Comparison of ENCODE assay signal across 8 mouse cellular contexts in the genomic region with DNA sequence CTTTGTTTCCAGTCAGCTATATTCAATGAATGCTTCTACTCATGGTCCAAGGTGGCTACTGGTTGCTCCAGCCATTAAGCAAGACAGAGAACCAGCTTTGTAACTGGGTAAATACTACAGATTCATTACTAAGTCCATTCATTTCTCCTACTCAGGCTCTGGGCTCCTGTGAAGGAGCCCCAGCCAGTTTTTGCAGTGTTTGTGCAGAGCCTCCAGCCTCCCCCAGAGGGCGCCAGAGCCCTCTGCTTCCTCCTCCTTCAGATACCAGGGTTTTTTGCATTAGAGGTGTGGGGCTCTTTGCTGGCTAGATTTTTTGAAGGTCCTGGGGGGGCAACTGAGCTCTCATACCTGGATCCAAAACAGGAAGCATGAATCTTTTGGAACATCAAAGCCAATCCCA. TPM values are rescaled to one million over a fixed set of nuclear protein-coding genes. Genes with fewer than 3 reads are reported as not detected.
A peak's percentile ranks its signal among the peaks of the same experiment; 100 is the strongest.
DNase-seq lines count a peak whose midpoint lies in the region; ATAC-seq and TF ChIP-seq lines count a peak whose summit lies in the region.

No protein-coding gene starts in this region.

- no peak for TF ChIP-seq EP300 in MEL (IDR thresholded peaks at IDR 0.05; ENCODE audit: low read depth in 1 of 2, low read length in 2 of 2)

- TF ChIP-seq CTCF in MEL (IDR thresholded peaks at IDR 0.05 in 2 of 3, conservative IDR thresholded peaks at IDR 0.05 in 1 of 3; ENCODE audit: control insufficient read depth in 1 of 3, insufficient read depth in 1 of 3, low read depth in 2 of 3, low read length in 3 of 3, poor library complexity in 1 of 3, severe bottlenecking in 1 of 3), result peak; percentile 87 to 99 (median 95)

- peaks cover 0 to 4% of the 10 kb centered on the region in 2 experiments; a peak in 2 of 4 replicates for H3K36me3 ChIP-seq in MEL (ENCODE audit: control insufficient read depth in 1 of 2, insufficient read depth in 2 of 2, low read length in 2 of 2)
- H3K36me3 ChIP-seq in forebrain, embryonic 11.5 days (ENCODE audit: control insufficient read depth, insufficient read depth, low read length), result no peaks in the 10 kb centered on the region

- peaks cover 0 to 9% of the 10 kb centered on the region in 2 experiments; a peak in 3 of 4 replicates for H3K4me1 ChIP-seq in MEL (ENCODE audit: control insufficient read depth in 1 of 2, insufficient read depth in 2 of 2, low read length in 2 of 2)
- no peaks in the 10 kb centered on the region for H3K4me1 ChIP-seq in forebrain, embryonic 11.5 days (replicated peaks; ENCODE audit: control insufficient read depth, insufficient read depth, low read length)

- peak; percentile 99 for TF ChIP-seq RAD21 in MEL (IDR thresholded peaks at IDR 0.05; ENCODE audit: low read depth, low read length)

- no peak for TF ChIP-seq POLR2A in MEL (IDR thresholded peaks at IDR 0.05; ENCODE audit: control insufficient read depth in 1 of 2, insufficient read depth in 1 of 2, low read depth in 1 of 2, low read length in 2 of 2, poor library complexity in 1 of 2)

- H3K4me3 ChIP-seq in MEL (ENCODE audit: control insufficient read depth in 1 of 2, insufficient read depth in 1 of 2, low read depth in 2 of 2, low read length in 2 of 2), result no peak overlapping the region
- no peak overlapping the region for H3K4me3 ChIP-seq in forebrain, embryonic 11.5 days (ENCODE audit: low read depth, low read length)

- no peaks in the 10 kb centered on the region for H3K9me3 ChIP-seq in MEL (replicated peaks; ENCODE audit: insufficient read depth, low read length)
- no peaks in the 10 kb centered on the region for H3K9me3 ChIP-seq in forebrain, embryonic 11.5 days (ENCODE audit: control insufficient read depth, low read length)

- intact Hi-C loops in heart, postnatal 36 days (cut with DNase I), result loop anchor here (1.0 to 2.0 kb wide), 6 partner anchors 38 to 322 kb away; a partner anchor contains a TSS

- H3K27ac ChIP-seq in MEL (ENCODE audit: control insufficient read depth, low read depth, low read length), result no peak overlapping the region
- no peak overlapping the region for H3K27ac ChIP-seq in forebrain, embryonic 11.5 days (ENCODE audit: low read depth, low read length)

- 0% methylated on average over 1 of the region's 1 CpGs for WGBS in forebrain, embryonic 11.5 days

- no peaks in the 10 kb centered on the region for H3K27me3 ChIP-seq in MEL (ENCODE audit: control insufficient read depth in 1 of 2, insufficient read depth in 2 of 2, low read length in 2 of 2)
- H3K27me3 ChIP-seq in forebrain, embryonic 11.5 days (ENCODE audit: control insufficient read depth, insufficient read depth, low read length), result no peaks in the 10 kb centered on the region

- peak; percentile 81 for DNase-seq in MEL (ENCODE audit: low read depth, low spot score)
- peak; percentile 78 for DNase-seq in c-Kit-negative CD71-positive TER-119-positive erythroid progenitor cells, embryonic 14.5 days (ENCODE audit: low read depth, low spot score)
- peak; percentile 88 for DNase-seq in forebrain, embryonic 11.5 days (ENCODE audit: low spot score)
- peak; percentile 85 to 86 for DNase-seq in heart, postnatal 36 days
- peak; percentile 51 to 81 for DNase-seq in layer of hippocampus, adult 8-10 months (ENCODE audit: low spot score in 2 of 2)
- peak; percentile 83 for DNase-seq in lung, postnatal 10 days
- DNase-seq in retina, embryonic 14.5 days (ENCODE audit: low spot score), result peak; percentile 89
- DNase-seq in thymus, postnatal 36 days, result peak; percentile 65 to 72

- H3K79me2 ChIP-seq in MEL (ENCODE audit: control insufficient read depth, insufficient read depth, low read length, poor library complexity), result no peaks in the 10 kb centered on the region

- no peak overlapping the region for H3K9ac ChIP-seq in MEL (ENCODE audit: control insufficient read depth, low read depth, low read length, poor library complexity, severe bottlenecking)
- no peak overlapping the region for H3K9ac ChIP-seq in forebrain, embryonic 11.5 days (ENCODE audit: low read length)

- ATAC-seq in forebrain, embryonic 11.5 days (replicated peaks; ENCODE audit: low FRiP score), result 0 out of 2 replicates have a peak, but pooled peaks have one; percentile 21

- no peak overlapping the region for H3K4me2 ChIP-seq in forebrain, embryonic 11.5 days (ENCODE audit: low read depth, low read length, severe bottlenecking)

TF ChIP-seq in MEL, 35 proteins besides CTCF, POLR2A, EP300 and RAD21 (continues in another document):
- no peak for TF ChIP-seq E2F4 (IDR thresholded peaks at IDR 0.05; ENCODE audit: borderline replicate concordance, low read depth, low read length)
- no peak for TF ChIP-seq MXI1 (IDR thresholded peaks at IDR 0.05; ENCODE audit: low read depth, low read length)
- peak; percentile 98 for TF ChIP-seq ZC3H11A (IDR thresholded peaks at IDR 0.05; ENCODE audit: low read depth, low read length)
- no peak for TF ChIP-seq SIN3A (IDR thresholded peaks at IDR 0.05; ENCODE audit: low read length)
- TF ChIP-seq ETS1 (IDR thresholded peaks at IDR 0.05; ENCODE audit: low read depth, low read length), result no peak
- TF ChIP-seq MYC (IDR thresholded peaks at IDR 0.05; ENCODE audit: low read depth, low read length), result no peak
- TF ChIP-seq MYB (IDR thresholded peaks at IDR 0.05; ENCODE audit: low read depth, low read length), result no peak
- TF ChIP-seq TAL1 (IDR thresholded peaks at IDR 0.05; ENCODE audit: low read length), result no peak
- TF ChIP-seq ELF1 (IDR thresholded peaks at IDR 0.05; ENCODE audit: low read depth, low read length), result no peak
- TF ChIP-seq ZMIZ1 (IDR thresholded peaks at IDR 0.05; ENCODE audit: low read depth, low read length), result no peak
- no peak for TF ChIP-seq POLR2AphosphoS5 (IDR thresholded peaks at IDR 0.05; ENCODE audit: borderline replicate concordance, low read depth, low read length)
- TF ChIP-seq HCFC1 (IDR thresholded peaks at IDR 0.05; ENCODE audit: low read depth, low read length), result 0 out of 2 replicates have a peak, but pooled peaks have one; percentile 35
- no peak for TF ChIP-seq CHD1 (IDR thresholded peaks at IDR 0.05; ENCODE audit: low read depth, low read length)
- TF ChIP-seq MEF2A (IDR thresholded peaks at IDR 0.05; ENCODE audit: extremely low read depth, insufficient replicate concordance, low read depth, low read length, poor library complexity, severe bottlenecking), result no peak
- no peak for TF ChIP-seq MAX (IDR thresholded peaks at IDR 0.05; ENCODE audit: low read length)
- no peak for TF ChIP-seq MAFK (IDR thresholded peaks at IDR 0.05; ENCODE audit: borderline replicate concordance, low read depth, low read length)
- no peak for TF ChIP-seq POLR2AphosphoS2 (IDR thresholded peaks at IDR 0.05; ENCODE audit: low read length)
- TF ChIP-seq GATA1 (IDR thresholded peaks at IDR 0.05; ENCODE audit: low read depth, low read length), result no peak
- TF ChIP-seq SMC3 (IDR thresholded peaks at IDR 0.05; ENCODE audit: low read depth, low read length), result peak; percentile 98
- TF ChIP-seq TCF12 (IDR thresholded peaks at IDR 0.05; ENCODE audit: low read depth, low read length), result no peak
- no peak for TF ChIP-seq KAT2A (conservative IDR thresholded peaks at IDR 0.05; ENCODE audit: low read depth, low read length)
- no peak for TF ChIP-seq JUND (IDR thresholded peaks at IDR 0.05; ENCODE audit: low read depth, low read length)
- TF ChIP-seq USF2 (IDR thresholded peaks at IDR 0.05; ENCODE audit: borderline replicate concordance in 1 of 2, insufficient read depth in 1 of 2, low read depth in 1 of 2, low read length in 2 of 2), result no peak
- peak; percentile 68; the same call in 1 of the 2 replicates for TF ChIP-seq ZNF384 (IDR thresholded peaks at IDR 0.05; ENCODE audit: low read depth, low read length)

RNA-seq across cellular contexts. Expression of a gene that starts 8.3 kb away (rescaled TPM):
- total RNA-seq in MEL (2012; rRNA removed), result 0.04 TPM in 1 of 2 replicates, not detected in the other
- under 1 TPM in 1 of 2 experiments, not detected in 1; 0.07 TPM for polyA plus RNA-seq in MEL (2012; ENCODE audit: insufficient read depth in 1 of 2, insufficient read length in 2 of 2, low read depth in 1 of 2, low replicate concordance in 2 of 2, missing spikeins in 1 of 2)
- polyA plus RNA-seq in forebrain, embryonic 11.5 days (2014; fragmentation: Nextera tagmentation; extraction: Ambion mirVana), result 0.13 and 0.36 TPM in 2 replicates
- 1 to 10 TPM; 1.9 to 4.6 TPM for total RNA-seq in heart, postnatal 36 days (2021)
- total RNA-seq in layer of hippocampus, adult 8-10 months (2022), result 1 to 10 TPM in 1 of 4 experiments, under 1 TPM in 3; 0.39 to 1.5 (median 0.75) TPM

RNA-seq across cellular contexts. Expression of a gene that starts 31.2 kb away (rescaled TPM):
- 0.12 TPM in 1 of 2 replicates, not detected in the other for total RNA-seq in MEL (2012; rRNA removed)
- under 1 TPM in 1 of 2 experiments, not detected in 1; 0.28 TPM for polyA plus RNA-seq in MEL (2012; ENCODE audit: insufficient read depth in 1 of 2, insufficient read length in 2 of 2, low read depth in 1 of 2, low replicate concordance in 2 of 2, missing spikeins in 1 of 2)
- 0.36 and 0.95 TPM in 2 replicates for polyA plus RNA-seq in forebrain, embryonic 11.5 days (2014; fragmentation: Nextera tagmentation; extraction: Ambion mirVana)
- total RNA-seq in heart, postnatal 36 days (2021), result 1 to 10 TPM; 1.7 to 2.2 TPM
- total RNA-seq in layer of hippocampus, adult 8-10 months (2022), result 1 to 10 TPM in 2 of 4 experiments, under 1 TPM in 2; 0.62 to 1.4 (median 1.0) TPM

RNA-seq across cellular contexts. Expression of a gene that starts 32.3 kb away (rescaled TPM):
- 0.04 and 0.07 TPM in 2 replicates for total RNA-seq in MEL (2012; rRNA removed)
- 1 to 10 TPM in 1 of 2 experiments, not detected in 1; 1.2 TPM for polyA plus RNA-seq in MEL (2012; ENCODE audit: insufficient read depth in 1 of 2, insufficient read length in 2 of 2, low read depth in 1 of 2, low replicate concordance in 2 of 2, missing spikeins in 1 of 2)
- polyA plus RNA-seq in forebrain, embryonic 11.5 days (2014; fragmentation: Nextera tagmentation; extraction: Ambion mirVana), result 4.2 and 5.6 TPM in 2 replicates
- 10 to 100 TPM; 32.1 to 44.1 TPM for total RNA-seq in heart, postnatal 36 days (2021)
- 10 to 100 TPM in 2 of 4 experiments, 1 to 10 TPM in 2; 8.8 to 11.8 (median 9.6) TPM for total RNA-seq in layer of hippocampus, adult 8-10 months (2022)

RNA-seq across cellular contexts. Expression of a gene that starts 38.5 kb away (rescaled TPM):
- total RNA-seq in MEL (2012; rRNA removed), result not detected in 2 replicates
- not detected for polyA plus RNA-seq in MEL (2012; ENCODE audit: insufficient read depth in 1 of 2, insufficient read length in 2 of 2, low read depth in 1 of 2, low replicate concordance in 2 of 2, missing spikeins in 1 of 2)
- not detected in 2 replicates for polyA plus RNA-seq in forebrain, embryonic 11.5 days (2014; fragmentation: Nextera tagmentation; extraction: Ambion mirVana)
- not detected for total RNA-seq in heart, postnatal 36 days (2021)
- not detected for total RNA-seq in layer of hippocampus, adult 8-10 months (2022)

RNA-seq across cellular contexts. Expression of a gene that starts 51.9 kb away (rescaled TPM):
- total RNA-seq in MEL (2012; rRNA removed), result 0.10 TPM in 1 of 2 replicates, not detected in the other
- polyA plus RNA-seq in MEL (2012; ENCODE audit: insufficient read depth in 1 of 2, insufficient read length in 2 of 2, low read depth in 1 of 2, low replicate concordance in 2 of 2, missing spikeins in 1 of 2), result not detected
- 3.4 and 4.0 TPM in 2 replicates for polyA plus RNA-seq in forebrain, embryonic 11.5 days (2014; fragmentation: Nextera tagmentation; extraction: Ambion mirVana)
- total RNA-seq in heart, postnatal 36 days (2021), result 10 to 100 TPM in 1 of 2 experiments, 1 to 10 TPM in 1; 6.9 to 10.4 TPM
- 10 to 100 TPM; 52.8 to 62.0 (median 58.8) TPM for total RNA-seq in layer of hippocampus, adult 8-10 months (2022)
